Mouse (Mus musculus) ES-Bruce4 (cell line): ENCODE data around the gene C1galt1c1. TPM values are rescaled to one million over a fixed set of nuclear protein-coding genes. Genes with fewer than 3 reads are reported as not detected.

Experiments
- H3K27ac ChIP-seq: 2 replicates; pipeline ENCODE4 v1.5.1; 2012; ENCODE audit warnings: low read length, inconsistent platforms; ENCODE audit not compliant: insufficient read depth
- H3K27me3 ChIP-seq: 2 replicates; pipeline ENCODE4 v1.6.1; 2012; ENCODE audit warnings: mild to moderate bottlenecking, low read length, inconsistent platforms; ENCODE audit not compliant: control insufficient read depth, poor library complexity, insufficient read depth, severe bottlenecking
- H3K36me3 ChIP-seq: 2 replicates; pipeline ENCODE4 v1.6.1; 2012; ENCODE audit warnings: inconsistent platforms, mild to moderate bottlenecking, low read length, moderate library complexity; ENCODE audit not compliant: control insufficient read depth, poor library complexity, insufficient read depth, severe bottlenecking
- H3K4me1 ChIP-seq: one replicate; pipeline ENCODE4 v1.8.1; 2011; ENCODE audit warnings: low read length; ENCODE audit not compliant: control insufficient read depth, insufficient read depth
- H3K4me3 ChIP-seq: 2 replicates; pipeline ENCODE4 v1.5.1; 2011; ENCODE audit warnings: low read depth, mild to moderate bottlenecking, low read length
- H3K9ac ChIP-seq: 2 replicates; pipeline ENCODE4 v1.6.1; 2012; ENCODE audit warnings: low read depth, mild to moderate bottlenecking, inconsistent platforms; ENCODE audit not compliant: poor library complexity, severe bottlenecking
- H3K9me3 ChIP-seq: replicated peaks from 2 replicates; pipeline ENCODE4 v1.6.1; 2012; ENCODE audit warnings: mild to moderate bottlenecking, low read length, inconsistent platforms; ENCODE audit not compliant: control insufficient read depth, poor library complexity, insufficient read depth, severe bottlenecking
- CTCF ChIP-seq: IDR thresholded peaks from one replicate; pipeline ENCODE4 v1.8.1; 2011; ENCODE audit warnings: low read depth, low read length
- EP300 ChIP-seq: IDR thresholded peaks from 2 replicates; pipeline ENCODE4 v1.6.1; 2011; ENCODE audit warnings: low read depth, low read length; ENCODE audit not compliant: insufficient read depth
- POLR2A ChIP-seq: IDR thresholded peaks from one replicate; pipeline ENCODE4 v1.8.1; 2011; ENCODE audit warnings: low read length; ENCODE audit not compliant: insufficient read depth
- polyA plus RNA-seq: library from polyadenylated mRNA; stranded (reverse); fragments of >200 nt; gene quantifications from 2 replicates; pipeline ENCODE4 v1.2.4, GENCODE M21; 2011; ENCODE audit warnings: low read depth; ENCODE audit not compliant: missing spikeins, insufficient read depth, insufficient read length

Gene C1galt1c1
- polyA plus RNA-seq, 1 experiment, result 20.0 TPM

DNA sequence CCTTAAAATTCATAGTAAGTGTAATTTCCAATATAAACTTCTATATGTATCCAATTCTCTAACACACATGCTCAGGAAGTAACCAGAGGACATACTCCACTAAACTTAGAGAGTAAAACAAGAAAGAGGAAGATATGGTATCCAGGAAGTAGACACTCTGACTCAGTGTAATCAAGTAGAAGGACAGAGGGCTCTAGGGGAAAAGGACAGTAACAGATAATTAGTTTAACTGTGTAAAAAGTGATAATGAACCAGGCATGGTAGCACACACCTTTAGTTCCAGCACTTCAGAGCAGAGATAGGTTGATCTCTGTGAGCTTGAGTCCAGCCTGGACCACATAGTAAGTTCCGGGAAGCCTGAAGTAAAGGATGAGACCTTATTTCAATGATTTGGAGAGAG lies 53.7 kb downstream of the C1galt1c1 start:
- H3K4me3 ChIP-seq, result no peak overlapping the region
- H3K27ac ChIP-seq, result no peak overlapping the region
- no peaks in the 10 kb centered on the region for H3K4me1 ChIP-seq
- no peak overlapping the region for H3K9ac ChIP-seq
- no peak for TF ChIP-seq CTCF
- TF ChIP-seq POLR2A, result no peak
- TF ChIP-seq EP300, result no peak
- H3K27me3 ChIP-seq, result no peaks in the 10 kb centered on the region
- no peaks in the 10 kb centered on the region for H3K36me3 ChIP-seq
- no peaks in the 10 kb centered on the region for H3K9me3 ChIP-seq

Other genes starting within 250 kb of the C1galt1c1 start
- 85.1 and 93.2 TPM in 2 replicates for gene Lamp2, start 178.6 kb downstream of the C1galt1c1 start, polyA plus RNA-seq
- 530 and 557 TPM in 2 replicates for gene Cul4b, start 58.9 kb downstream of the C1galt1c1 start, polyA plus RNA-seq
- gene Mcts1, start 34.5 kb downstream of the C1galt1c1 start, polyA plus RNA-seq, result 153 and 160 TPM in 2 replicates
- gene 6030498E09Rik, start 137.6 kb upstream of the C1galt1c1 start, polyA plus RNA-seq, result not detected in 2 replicates